24 mouse cellular contexts compared by ENCODE assay signal in genomic region chr16:93075488-93075887, GRCm38 (mm10).
"Had no signal": no experiment of that assay in that cellular context is flagged by ENCODE, and none has a peak within 500 bp of the region (broad histone marks: within the 10 kb centered on the region; RNA-seq: fewer than 3 reads in every experiment).

No protein-coding gene starts in this region.

- H3K4me3 ChIP-seq: intestine, embryonic 15.5 days; kidney, embryonic 15.5 days; left cerebral cortex, adult 2 months; liver, embryonic 12.5 days; liver, embryonic 15.5 days; lung, embryonic 15.5 days; megakaryocyte, embryonic 14.5 days; midbrain, embryonic 10.5 days; midbrain, embryonic 13.5 days; neural tube, embryonic 13.5 days; stomach, embryonic 15.5 days had no signal

- DNase-seq: kidney, adult 11 months; kidney, adult 8-10 months; kidney, postnatal 10 days; kidney, postnatal 36 days; layer of hippocampus, postnatal 36 days; liver; lung, adult 18-20 months; lung, postnatal 10 days; lung, postnatal 36 days; right cerebral cortex, adult 18-20 months; right cerebral cortex, postnatal 14 days; right cerebral cortex, postnatal 4 days; thymus, postnatal 36 days had no signal

- H3K36me3 ChIP-seq: intestine, embryonic 15.5 days; kidney, embryonic 15.5 days; liver, embryonic 12.5 days; liver, embryonic 15.5 days; lung, embryonic 15.5 days; midbrain, embryonic 10.5 days; midbrain, embryonic 13.5 days; neural tube, embryonic 13.5 days; stomach, embryonic 15.5 days had no signal

- H3K27me3 ChIP-seq: intestine, embryonic 15.5 days; midbrain, embryonic 13.5 days; neural tube, embryonic 13.5 days; stomach, embryonic 15.5 days had no signal

- H3K4me1 ChIP-seq: liver, embryonic 12.5 days; liver, embryonic 15.5 days had no signal

- ATAC-seq: intestine, embryonic 15.5 days; liver, embryonic 12.5 days; midbrain, embryonic 13.5 days had no signal

- H3K9ac ChIP-seq: intestine, embryonic 15.5 days; kidney, embryonic 15.5 days; liver, embryonic 12.5 days; liver, embryonic 15.5 days; lung, embryonic 15.5 days; midbrain, embryonic 13.5 days; neural tube, embryonic 13.5 days; stomach, embryonic 15.5 days had no signal

- H3K9me3 ChIP-seq: intestine, embryonic 15.5 days; kidney, embryonic 15.5 days; liver, embryonic 12.5 days; liver, embryonic 15.5 days; lung, embryonic 15.5 days; midbrain, embryonic 10.5 days; midbrain, embryonic 13.5 days; stomach, embryonic 15.5 days had no signal

- H3K4me2 ChIP-seq: intestine, embryonic 15.5 days; kidney, embryonic 15.5 days; liver, embryonic 12.5 days; liver, embryonic 15.5 days; lung, embryonic 15.5 days; midbrain, embryonic 13.5 days; neural tube, embryonic 13.5 days; stomach, embryonic 15.5 days had no signal

- H3K27ac ChIP-seq: intestine, embryonic 15.5 days; kidney, embryonic 15.5 days; left cerebral cortex, adult 2 months; liver, embryonic 12.5 days; liver, embryonic 15.5 days; lung, embryonic 15.5 days; midbrain, embryonic 10.5 days; midbrain, embryonic 13.5 days; neural tube, embryonic 13.5 days; stomach, embryonic 15.5 days had no signal
